Mouse (Mus musculus): ENCODE data around the gene Trappc6a. TPM values are rescaled to one million over a fixed set of nuclear protein-coding genes. Genes with fewer than 3 reads are reported as not detected.

Gene Trappc6a
- polyA plus RNA-seq, 1 experiment from 2014 or later: 53.8 TPM

DNA sequence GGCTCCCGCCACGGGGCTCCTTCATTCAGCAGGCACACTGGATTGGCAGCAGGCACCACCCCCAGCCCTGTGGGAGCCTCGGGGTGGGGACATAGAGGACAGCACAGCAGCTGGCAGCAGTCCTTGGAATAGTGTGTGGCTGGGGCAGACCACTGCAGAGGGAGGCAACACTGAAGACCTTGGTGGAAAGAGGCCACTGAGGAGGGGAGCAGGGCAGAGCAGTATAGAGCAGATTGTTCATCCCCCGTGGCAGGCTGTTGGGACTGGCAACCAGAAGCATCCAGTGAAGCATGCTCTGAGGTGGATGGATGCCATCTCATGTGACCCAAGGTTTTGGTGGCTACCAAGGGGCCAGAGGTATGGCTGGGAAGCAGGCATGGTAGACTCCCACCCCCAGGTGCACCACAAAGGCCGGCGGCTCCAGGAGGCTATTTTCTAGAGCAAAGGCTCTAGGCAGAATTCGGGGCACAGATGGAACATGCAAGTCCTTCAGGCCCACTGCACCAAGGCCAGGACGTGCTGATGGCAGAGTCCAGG lies 34.0 kb downstream of the Trappc6a start:
- Histone ChIP-seq H3K36me3 (replicated peaks) (peaks cover 16% of the 10 kb centered on the region), H3K4me3 (no peak overlapping the region), H3K27me3 (ENCODE audit: poor library complexity, severe bottlenecking) (no peaks in the 10 kb centered on the region), H3K4me1 (peaks cover 16% of the 10 kb centered on the region), H3K27ac (no peak overlapping the region), H3K9me3 (no peaks in the 10 kb centered on the region)
- DNase-seq (ENCODE audit: extremely low spot score, low spot score): no peak
- WGBS: 78% methylated on average over 8 of the region's 8 CpGs

DNA sequence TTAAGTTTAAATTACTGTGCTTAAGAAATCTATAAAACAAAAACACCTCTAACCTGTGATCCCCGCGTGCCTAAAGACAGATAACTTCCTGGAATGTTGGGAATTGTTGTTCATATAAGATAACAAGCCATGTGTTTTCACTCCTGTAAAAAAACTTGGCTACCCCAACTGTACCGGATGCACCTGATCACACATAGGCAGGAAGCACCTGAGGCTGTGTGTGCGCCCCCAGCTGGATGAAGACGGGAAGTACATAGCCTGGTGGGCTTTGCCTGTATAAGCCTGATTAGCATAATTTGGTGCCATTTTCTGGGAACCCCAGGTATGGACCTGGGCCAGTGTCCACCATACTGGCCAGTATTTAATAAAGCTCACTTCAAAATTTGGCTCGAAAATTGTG lies 35.4 kb downstream of the Trappc6a start:
- H3K36me3 ChIP-seq (replicated peaks): peaks cover 9% of the 10 kb centered on the region; the same call in 1 of the 2 replicates
- H3K27ac ChIP-seq: no peak overlapping the region
- no peaks in the 10 kb centered on the region for H3K9me3 ChIP-seq
- DNase-seq (ENCODE audit: extremely low spot score, low spot score): no peak
- H3K27me3 ChIP-seq (ENCODE audit: poor library complexity, severe bottlenecking): no peaks in the 10 kb centered on the region
- H3K4me3 ChIP-seq: no peak overlapping the region
- H3K4me1 ChIP-seq: peaks cover 16% of the 10 kb centered on the region
- WGBS: 63% methylated on average over 6 of the region's 6 CpGs

DNA sequence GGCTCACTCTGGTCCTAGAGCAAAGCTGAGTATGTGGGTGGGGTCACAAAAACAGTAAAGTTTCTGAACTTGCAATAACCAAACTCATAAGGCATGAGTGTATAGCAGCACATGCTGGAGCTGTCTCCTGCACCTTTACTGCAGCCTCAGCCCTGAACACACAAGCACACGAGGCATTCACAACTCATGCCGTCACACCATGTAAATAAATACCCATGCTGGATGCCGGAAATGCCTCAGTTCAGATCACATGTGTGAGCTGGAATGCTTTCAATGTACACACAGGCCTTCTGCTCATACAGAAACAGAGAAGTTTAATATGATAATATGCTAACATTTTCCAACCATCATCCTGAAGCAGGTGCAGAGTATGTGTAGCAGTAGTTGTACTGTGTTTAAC lies 37.8 kb downstream of the Trappc6a start:
- no peaks in the 10 kb centered on the region for H3K27me3 ChIP-seq (ENCODE audit: poor library complexity, severe bottlenecking)
- peaks cover 10% of the 10 kb centered on the region for H3K36me3 ChIP-seq (replicated peaks)
- H3K4me3 ChIP-seq: no peak overlapping the region
- WGBS: 85% methylated on average over 3 of the region's 3 CpGs
- H3K27ac ChIP-seq: no peak overlapping the region
- H3K4me1 ChIP-seq: peaks cover 16% of the 10 kb centered on the region
- no peaks in the 10 kb centered on the region for H3K9me3 ChIP-seq
- DNase-seq (ENCODE audit: extremely low spot score, low spot score): no peak

DNA sequence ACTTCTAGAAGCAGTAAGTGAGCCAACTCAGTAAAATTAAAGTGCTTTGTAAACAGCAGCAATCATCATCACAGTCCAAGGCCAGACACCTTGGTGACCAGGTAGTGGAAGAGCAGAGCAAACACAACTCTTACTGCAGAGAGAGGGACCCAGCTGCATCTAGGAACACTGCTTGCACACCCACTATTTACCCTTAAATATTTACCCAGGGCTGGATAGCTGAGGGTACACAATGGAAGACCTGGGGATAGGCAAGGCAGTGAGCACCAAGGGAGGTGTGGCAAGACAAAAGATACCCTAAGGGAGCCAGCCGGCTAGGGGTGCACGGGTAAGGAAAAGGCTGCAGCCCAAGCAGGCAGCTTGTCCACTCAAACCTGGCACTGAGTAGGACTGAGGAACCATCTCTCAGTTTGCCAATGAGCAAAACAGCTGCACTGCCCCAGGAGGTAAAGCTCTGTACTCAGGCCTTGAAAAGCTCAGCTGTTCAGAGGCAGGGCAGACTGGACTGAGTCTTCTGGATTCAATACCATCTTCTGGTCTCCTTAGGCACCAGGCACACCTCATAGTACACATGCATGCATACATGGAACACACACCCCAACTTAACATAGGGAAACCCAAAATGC lies 39.3 kb downstream of the Trappc6a start:
- H3K36me3 ChIP-seq (replicated peaks): peaks cover 20% of the 10 kb centered on the region
- H3K27ac ChIP-seq: no peak overlapping the region
- DNase-seq (ENCODE audit: extremely low spot score, low spot score): no peak
- WGBS: 71% methylated on average over 2 of the region's 2 CpGs
- no peak overlapping the region for H3K4me3 ChIP-seq
- H3K27me3 ChIP-seq (ENCODE audit: poor library complexity, severe bottlenecking): no peaks in the 10 kb centered on the region
- peaks cover 2% of the 10 kb centered on the region; the same call in 1 of the 2 replicates for H3K4me1 ChIP-seq
- H3K9me3 ChIP-seq: no peaks in the 10 kb centered on the region

DNA sequence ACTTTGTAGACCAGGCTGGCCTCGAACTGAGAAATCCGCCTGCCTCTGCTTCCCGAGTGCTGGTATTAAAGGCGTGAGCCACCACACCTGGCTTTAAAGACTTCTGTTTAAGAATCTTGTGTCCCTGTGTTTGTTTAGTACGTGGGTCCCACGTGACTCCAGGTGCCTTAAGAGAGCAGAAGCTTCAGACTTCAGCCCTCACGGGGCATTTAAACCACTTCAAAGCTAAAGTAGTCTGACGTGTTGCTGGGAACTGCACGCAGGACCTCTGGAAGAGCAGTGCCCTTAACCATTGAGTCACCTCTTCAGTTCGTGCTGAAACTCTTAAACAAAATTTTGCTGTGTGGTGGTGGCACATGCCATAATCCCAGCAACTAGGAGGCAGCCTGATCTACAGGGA lies 41.2 kb downstream of the Trappc6a start:
- H3K27ac ChIP-seq: no peak overlapping the region
- H3K9me3 ChIP-seq: no peaks in the 10 kb centered on the region
- no peaks in the 10 kb centered on the region for H3K27me3 ChIP-seq (ENCODE audit: poor library complexity, severe bottlenecking)
- peaks cover 39% of the 10 kb centered on the region for H3K36me3 ChIP-seq (replicated peaks)
- DNase-seq (ENCODE audit: extremely low spot score, low spot score): no peak
- 93% methylated on average over 10 of the region's 10 CpGs for WGBS
- no peaks in the 10 kb centered on the region for H3K4me1 ChIP-seq
- no peak overlapping the region for H3K4me3 ChIP-seq

DNA sequence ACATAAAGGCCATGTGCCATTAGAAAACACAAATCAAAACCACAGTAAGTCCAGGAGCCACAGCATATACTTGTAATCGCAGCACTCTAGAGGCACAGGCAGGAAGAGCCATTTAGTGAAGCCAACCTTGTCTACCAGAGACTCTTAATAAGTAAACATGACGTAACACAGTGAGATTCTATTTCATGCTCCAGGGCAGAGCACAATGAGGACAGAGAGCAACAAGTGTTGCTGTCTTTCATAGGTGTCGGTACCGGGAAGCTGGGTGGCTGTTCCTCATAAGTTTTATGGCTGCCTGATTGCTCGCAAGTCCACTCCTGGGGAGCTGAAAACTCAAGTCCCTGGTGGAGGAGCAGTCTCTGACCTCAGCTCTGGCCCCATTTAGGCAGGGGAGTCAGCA lies 43.4 kb downstream of the Trappc6a start:
- DNase-seq (ENCODE audit: extremely low spot score, low spot score): no peak
- Histone ChIP-seq H3K4me3 (no peak overlapping the region), H3K4me1 (no peaks in the 10 kb centered on the region), H3K27ac (no peak overlapping the region), H3K36me3 (replicated peaks) (peaks cover 61% of the 10 kb centered on the region), H3K9me3 (no peaks in the 10 kb centered on the region), H3K27me3 (ENCODE audit: poor library complexity, severe bottlenecking) (no peaks in the 10 kb centered on the region)
- 87% methylated on average over 5 of the region's 5 CpGs for WGBS

DNA sequence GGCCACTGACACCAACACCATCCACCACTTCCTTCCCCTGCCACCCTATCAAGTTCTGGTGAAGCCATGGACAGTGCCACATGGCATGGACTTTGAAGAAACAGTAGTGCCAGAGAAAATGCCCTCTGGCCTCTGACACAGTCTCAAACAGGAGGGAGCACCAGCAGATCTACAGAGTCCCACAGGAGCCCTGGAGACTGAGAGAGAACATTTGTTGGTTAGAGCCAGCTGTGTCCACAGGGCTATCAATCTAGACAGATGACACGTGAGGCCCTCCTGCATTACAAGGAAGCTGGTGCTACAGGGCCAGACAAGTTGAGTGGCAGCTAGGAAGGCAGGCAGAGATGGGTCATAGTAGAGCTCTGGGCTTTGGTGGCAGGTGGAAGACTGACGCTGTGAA lies 44.2 kb downstream of the Trappc6a start:
- H3K4me3 ChIP-seq: no peak overlapping the region
- no peak for DNase-seq (ENCODE audit: extremely low spot score, low spot score)
- no peaks in the 10 kb centered on the region for H3K9me3 ChIP-seq
- H3K27me3 ChIP-seq (ENCODE audit: poor library complexity, severe bottlenecking): no peaks in the 10 kb centered on the region
- no peaks in the 10 kb centered on the region for H3K4me1 ChIP-seq
- H3K36me3 ChIP-seq (replicated peaks): peaks cover 69% of the 10 kb centered on the region
- WGBS: 85% methylated on average over 2 of the region's 2 CpGs
- H3K27ac ChIP-seq: no peak overlapping the region

DNA sequence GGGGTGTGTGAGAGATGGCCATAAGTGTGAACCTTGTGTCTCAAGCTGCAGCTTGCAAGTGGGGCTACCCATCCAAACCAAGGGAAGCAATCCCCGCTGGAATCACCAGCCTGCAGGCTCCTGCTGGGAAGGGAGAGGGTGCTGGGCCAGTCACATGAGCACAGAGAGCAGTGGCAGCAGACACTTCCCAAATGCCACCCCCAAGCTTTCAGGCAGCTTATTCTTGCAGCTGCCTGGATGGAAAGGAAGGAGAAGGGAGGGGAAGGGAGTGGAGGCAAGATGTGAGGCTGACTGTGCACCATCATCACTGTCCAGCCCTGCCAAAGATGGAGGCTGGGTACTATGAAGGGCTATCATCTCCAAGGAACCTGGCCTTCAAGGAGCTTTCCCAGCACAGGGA lies 46.0 kb downstream of the Trappc6a start:
- Histone ChIP-seq H3K4me1 (peaks cover 15% of the 10 kb centered on the region), H3K36me3 (replicated peaks) (peaks cover 77% of the 10 kb centered on the region), H3K27ac (no peak overlapping the region), H3K27me3 (ENCODE audit: poor library complexity, severe bottlenecking) (no peaks in the 10 kb centered on the region), H3K4me3 (no peak overlapping the region), H3K9me3 (no peaks in the 10 kb centered on the region)
- DNase-seq (ENCODE audit: extremely low spot score, low spot score): no peak
- 81% methylated on average over 1 of the region's 1 CpGs for WGBS

DNA sequence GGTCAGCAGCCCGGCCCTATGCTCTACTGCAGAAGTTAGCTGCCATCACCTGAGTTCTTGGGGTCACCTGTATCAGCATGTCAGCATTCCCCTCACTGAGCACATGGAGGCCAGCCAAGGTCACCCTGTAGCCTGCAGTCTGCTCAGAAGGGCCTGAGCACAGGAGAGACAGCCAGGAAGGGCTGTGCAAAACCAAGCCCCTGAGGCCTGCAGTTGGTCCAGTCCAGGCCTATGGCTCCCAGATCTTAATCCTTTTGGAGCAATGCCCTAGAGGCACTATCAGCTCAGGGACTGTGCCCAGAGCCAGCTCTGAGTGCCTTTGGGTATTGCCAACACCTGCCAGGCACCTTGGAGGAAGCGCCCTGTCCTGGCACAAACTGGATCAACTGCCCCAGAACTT lies 48.9 kb downstream of the Trappc6a start:
- WGBS: 96% methylated on average over 2 of the region's 2 CpGs
- peaks cover 71% of the 10 kb centered on the region for H3K36me3 ChIP-seq (replicated peaks)

DNA sequence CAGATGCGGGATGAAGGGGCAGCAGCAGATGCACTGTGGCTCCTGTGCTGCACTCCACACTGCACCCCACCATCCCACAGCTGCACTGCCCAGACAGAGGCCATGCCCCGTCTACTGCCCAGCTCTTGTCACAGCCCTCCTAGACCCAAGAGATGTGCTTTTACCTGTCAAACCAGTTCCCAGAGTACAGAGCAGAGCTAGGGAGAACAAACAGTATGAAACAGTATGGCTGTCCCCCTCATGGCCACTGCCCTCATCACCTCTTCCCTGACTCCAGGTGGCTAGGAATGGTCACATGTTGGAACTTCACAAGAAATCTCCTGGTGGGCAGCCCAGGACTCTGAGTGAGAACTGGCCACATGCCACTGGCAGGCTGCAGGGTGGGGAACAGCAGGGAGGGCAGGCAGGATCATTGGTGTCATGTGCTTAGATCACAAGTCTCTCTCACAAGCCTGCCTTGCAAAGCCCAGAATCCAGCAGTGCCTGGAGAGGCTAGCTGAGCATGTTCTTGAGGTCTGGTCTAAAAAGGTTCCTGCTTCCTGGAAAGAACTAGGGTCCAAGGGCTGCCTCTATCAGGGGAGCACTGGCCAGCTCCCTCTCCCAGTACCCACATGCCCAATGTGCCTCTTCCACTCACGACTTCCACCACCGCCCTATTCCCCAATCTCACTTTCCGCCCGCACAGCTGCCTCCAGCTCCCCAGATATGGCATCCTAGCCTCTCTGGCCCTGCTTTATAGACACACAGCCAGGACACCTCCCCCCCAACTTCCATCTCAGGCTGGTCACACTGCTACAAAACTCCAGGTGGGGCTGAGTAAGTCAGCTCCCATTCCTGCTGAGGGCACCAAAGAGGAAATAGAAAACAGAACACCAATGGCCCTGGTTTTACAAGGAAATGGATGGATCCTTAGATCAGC lies 50.0 kb downstream of the Trappc6a start:
- H3K27ac ChIP-seq: 0 out of 2 replicates have a peak overlapping the region, but pooled peaks have one; percentile 40
- peak overlapping the region; percentile 10; the same call in 1 of the 2 replicates for H3K4me3 ChIP-seq
- H3K36me3 ChIP-seq (replicated peaks): peaks cover 60% of the 10 kb centered on the region
- peaks cover 44% of the 10 kb centered on the region for H3K4me1 ChIP-seq
- 91% methylated on average over 6 of the region's 6 CpGs for whole genome bisulfite sequencing
- no peak for DNase-seq (ENCODE audit: extremely low spot score, low spot score)
- H3K9me3 ChIP-seq: no peaks in the 10 kb centered on the region
- no peaks in the 10 kb centered on the region for H3K27me3 ChIP-seq (ENCODE audit: poor library complexity, severe bottlenecking)

More for the DNA sequence above, 48.9 kb downstream of the Trappc6a start:
- H3K9me3 ChIP-seq: no peaks in the 10 kb centered on the region
- H3K27ac ChIP-seq: no peak overlapping the region
- no peaks in the 10 kb centered on the region for H3K27me3 ChIP-seq (ENCODE audit: poor library complexity, severe bottlenecking)
- DNase-seq (ENCODE audit: extremely low spot score, low spot score): no peak
- peaks cover 37% of the 10 kb centered on the region for H3K4me1 ChIP-seq
- H3K4me3 ChIP-seq: peak overlapping the region; percentile 6

DNA sequence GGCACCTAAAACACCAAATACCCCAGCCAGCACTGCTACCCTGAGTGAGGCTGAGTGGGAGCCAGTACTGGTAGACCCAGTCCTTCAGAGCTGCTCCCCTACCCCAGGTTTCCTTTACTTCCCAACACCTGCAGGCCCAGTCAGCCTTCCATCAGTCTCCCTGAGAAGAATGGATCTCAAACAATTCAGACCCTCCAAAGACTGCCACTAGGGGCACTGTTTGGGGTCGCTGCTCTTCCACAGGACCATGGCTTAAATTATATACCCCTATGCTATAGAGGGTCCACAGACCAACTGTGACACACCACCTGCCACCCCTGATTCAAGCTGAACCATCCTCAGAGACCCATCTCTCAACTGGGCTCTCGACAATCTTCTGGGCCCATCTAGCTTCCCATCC lies 50.8 kb downstream of the Trappc6a start:
- peak; percentile 35 for DNase-seq (ENCODE audit: extremely low spot score, low spot score)
- peaks cover 51% of the 10 kb centered on the region for H3K4me1 ChIP-seq
- WGBS: 48% methylated on average over 2 of the region's 2 CpGs
- H3K9me3 ChIP-seq: no peaks in the 10 kb centered on the region
- peak overlapping the region; percentile 100; the same call in 1 of the 2 replicates for H3K4me3 ChIP-seq
- H3K27me3 ChIP-seq (ENCODE audit: poor library complexity, severe bottlenecking): no peaks in the 10 kb centered on the region
- H3K36me3 ChIP-seq (replicated peaks): peaks cover 57% of the 10 kb centered on the region
- H3K27ac ChIP-seq: 0 out of 2 replicates have a peak overlapping the region, but pooled peaks have one; percentile 40

DNA sequence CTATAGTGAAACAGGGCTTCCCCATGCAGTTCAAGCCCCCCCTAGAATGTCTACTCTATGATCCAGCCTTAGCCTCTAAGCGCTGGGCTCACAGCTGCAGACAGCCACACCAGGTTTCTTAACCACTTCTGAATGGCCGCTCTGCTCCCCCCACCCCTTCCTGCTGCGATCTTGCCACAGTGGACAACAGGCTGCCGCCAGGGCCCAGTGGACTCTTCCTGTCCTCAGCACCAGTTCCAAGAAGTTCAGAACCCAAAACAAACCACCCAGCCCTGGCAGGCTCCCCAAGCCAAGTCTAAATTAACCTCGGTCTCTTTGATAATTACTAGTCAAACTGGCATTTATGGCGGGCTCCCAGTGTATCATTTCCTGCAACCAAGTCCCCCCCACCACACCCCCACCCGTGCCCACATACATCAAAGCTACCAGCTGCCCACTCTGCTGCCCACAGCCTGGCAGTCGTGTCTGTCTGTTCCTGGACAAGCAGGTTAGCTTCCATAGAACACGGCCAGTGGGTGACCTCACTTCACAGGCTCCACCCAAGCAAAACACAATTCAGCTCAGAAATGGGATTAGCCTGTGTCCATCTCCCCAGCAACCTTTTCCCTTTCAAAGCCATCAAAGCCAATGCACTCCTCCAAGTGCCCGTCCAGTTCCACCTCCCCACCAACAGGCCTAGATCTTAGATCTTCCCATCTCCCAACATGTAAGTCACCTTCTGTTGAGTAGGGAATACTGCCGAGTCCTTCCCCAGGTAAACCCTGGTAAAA lies 52.5 kb downstream of the Trappc6a start:
- no peak for DNase-seq (ENCODE audit: extremely low spot score, low spot score)
- WGBS: 35% methylated on average over 11 of the region's 11 CpGs
- H3K4me1 ChIP-seq: peaks cover 51% of the 10 kb centered on the region
- peaks cover 9% of the 10 kb centered on the region for H3K9me3 ChIP-seq
- H3K4me3 ChIP-seq: peak overlapping the region; percentile 100
- H3K27ac ChIP-seq: peak overlapping the region; percentile 95
- peaks cover 57% of the 10 kb centered on the region for H3K36me3 ChIP-seq (replicated peaks)
- H3K27me3 ChIP-seq (ENCODE audit: poor library complexity, severe bottlenecking): no peaks in the 10 kb centered on the region

Data from forebrain, embryonic 10.5 days (tissue).